Mouse (Mus musculus) small intestine, adult 2 months (tissue): Measurements from ENCODE around the gene Esd. TPM values are rescaled to one million over a fixed set of nuclear protein-coding genes. Genes with fewer than 3 reads are reported as not detected.

Source experiments
- H3K27ac ChIP-seq: fragments of 200-500 bp; 2 replicates; pipeline ENCODE4 v1.5.1; 2012; ENCODE audit warnings: low read depth, low read length, control low read depth, inconsistent platforms; ENCODE audit not compliant: insufficient read depth
- H3K27me3 ChIP-seq: fragments of 200-500 bp; 2 replicates; pipeline ENCODE4 v1.6.1; 2012; ENCODE audit warnings: mild to moderate bottlenecking, moderate library complexity, low read length, inconsistent platforms; ENCODE audit not compliant: control insufficient read depth, insufficient read depth
- H3K36me3 ChIP-seq: fragments of 200-500 bp; 2 replicates; pipeline ENCODE4 v1.6.1; 2012; ENCODE audit warnings: mild to moderate bottlenecking, low read length, control low read depth, inconsistent platforms; ENCODE audit not compliant: control insufficient read depth, insufficient read depth
- H3K4me1 ChIP-seq: fragments of 200-500 bp; 2 replicates; pipeline ENCODE4 v1.6.1; 2012; ENCODE audit warnings: low read length, inconsistent platforms, mixed read lengths; ENCODE audit not compliant: control insufficient read depth, insufficient read depth, insufficient read length
- H3K4me3 ChIP-seq: fragments of 200-500 bp; 2 replicates; pipeline ENCODE4 v1.5.1; 2012; ENCODE audit warnings: low read depth, mild to moderate bottlenecking, control low read depth, inconsistent platforms, low read length, moderate library complexity
- CTCF ChIP-seq: fragments of 200-500 bp; IDR thresholded peaks from 2 replicates; pipeline ENCODE4 v1.5.1; 2012; ENCODE audit warnings: low read depth, mild to moderate bottlenecking, control low read depth, inconsistent platforms, low read length, moderate library complexity, mixed read lengths; ENCODE audit not compliant: insufficient replicate concordance, insufficient read length; ENCODE audit errors: extremely low read depth
- POLR2A ChIP-seq: fragments of 200-500 bp; IDR thresholded peaks from 2 replicates; pipeline ENCODE4 v1.6.1; 2012; ENCODE audit warnings: low read depth, mild to moderate bottlenecking, control low read depth, inconsistent platforms, low read length, moderate library complexity
- WGBS: fragments of 180-500 bp; shearing (Covaris S2); methylation state at CpG from one replicate; pipeline ENCODE4 v1.1.7; 2018; 5-methylcytosine and 5-hydroxymethylcytosine counted together
- polyA plus RNA-seq: library from polyadenylated mRNA; depleted of rRNA; stranded (reverse); fragments of >200 nt; gene quantifications from 2 replicates; pipeline ENCODE4 v1.2.3, GENCODE M21; 2012; rRNA removed

Gene Esd
- polyA plus RNA-seq, 1 experiment: 40.9 TPM

GRCm38 (mm10) chr14:74794931-74795330 lies 62.8 kb downstream of the Esd start:
- 83% methylated on average over 12 of the region's 12 CpGs for WGBS
- Histone ChIP-seq H3K4me1 (no peaks in the 10 kb centered on the region), H3K27me3 (no peaks in the 10 kb centered on the region), H3K4me3 (no peak overlapping the region), H3K27ac (no peak overlapping the region), H3K36me3 (peaks cover 52% of the 10 kb centered on the region)
- TF ChIP-seq POLR2A (no peak), CTCF (no peak)

- Histone ChIP-seq H3K4me3 (no peak overlapping the region), H3K27ac (no peak overlapping the region), H3K27me3 (no peaks in the 10 kb centered on the region), H3K4me1 (no peaks in the 10 kb centered on the region), H3K36me3 (peaks cover 58% of the 10 kb centered on the region)
- WGBS: 86% methylated on average over 10 of the region's 10 CpGs
- TF ChIP-seq CTCF (no peak), POLR2A (no peak)
These were observed 65.4 kb downstream of the Esd start for GRCm38 (mm10) chr14:74797386-74798062.

DNA sequence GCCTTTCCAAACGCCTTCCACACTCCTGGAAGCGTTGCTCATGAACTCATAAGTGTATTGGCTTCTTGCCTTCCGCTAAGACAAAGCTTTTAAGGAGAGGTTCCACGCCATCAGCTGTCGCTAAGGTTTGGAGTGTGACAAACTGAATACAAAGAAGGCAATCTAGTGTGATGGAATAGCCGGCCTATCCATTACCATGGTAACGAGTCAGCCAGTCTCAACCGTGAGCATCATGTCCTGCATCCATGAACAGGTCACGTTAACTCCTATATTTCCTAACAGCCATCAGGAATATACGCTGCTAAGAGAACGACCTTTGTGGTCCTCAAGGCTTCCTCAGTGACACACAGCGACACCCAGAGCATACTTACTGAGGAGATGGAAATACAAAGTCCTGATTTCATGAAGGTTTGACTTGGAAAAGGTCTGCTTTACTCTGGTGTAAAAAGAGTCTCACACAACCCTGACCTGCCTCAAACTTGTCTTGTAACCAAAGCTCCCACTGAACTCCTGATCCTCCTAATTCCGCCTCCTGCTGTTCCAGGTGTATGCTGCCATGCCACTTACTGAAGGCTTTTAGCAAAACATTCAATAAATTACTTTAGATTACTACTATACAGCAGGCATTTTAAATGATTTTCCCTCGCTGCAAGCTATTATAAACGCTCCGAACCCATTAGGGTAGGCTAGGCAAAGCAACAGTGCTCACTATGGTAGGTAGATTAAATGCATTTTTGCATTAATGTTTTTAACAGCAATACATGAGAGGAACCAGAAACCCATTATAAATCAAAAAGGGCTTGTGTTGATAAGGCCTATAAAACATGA lies 66.2 kb downstream of the Esd start:
- no peak overlapping the region for H3K4me3 ChIP-seq
- H3K4me1 ChIP-seq: no peaks in the 10 kb centered on the region
- H3K36me3 ChIP-seq: peaks cover 56% of the 10 kb centered on the region
- H3K27ac ChIP-seq: no peak overlapping the region
- no peaks in the 10 kb centered on the region for H3K27me3 ChIP-seq
- TF ChIP-seq POLR2A (no peak), CTCF (no peak)
- 93% methylated on average over 16 of the region's 16 CpGs for WGBS

Other genes with a start within 250 kb of the Esd start
- 0.03 and 0.05 TPM in 2 replicates for gene Htr2a, start 91.5 kb upstream of the Esd start, polyA plus RNA-seq
- gene Lrch1, start 215.6 kb downstream of the Esd start, polyA plus RNA-seq: 3.5 and 6.1 TPM in 2 replicates